Comparison of ENCODE assay signal across 10 mouse cellular contexts in the genomic region with DNA sequence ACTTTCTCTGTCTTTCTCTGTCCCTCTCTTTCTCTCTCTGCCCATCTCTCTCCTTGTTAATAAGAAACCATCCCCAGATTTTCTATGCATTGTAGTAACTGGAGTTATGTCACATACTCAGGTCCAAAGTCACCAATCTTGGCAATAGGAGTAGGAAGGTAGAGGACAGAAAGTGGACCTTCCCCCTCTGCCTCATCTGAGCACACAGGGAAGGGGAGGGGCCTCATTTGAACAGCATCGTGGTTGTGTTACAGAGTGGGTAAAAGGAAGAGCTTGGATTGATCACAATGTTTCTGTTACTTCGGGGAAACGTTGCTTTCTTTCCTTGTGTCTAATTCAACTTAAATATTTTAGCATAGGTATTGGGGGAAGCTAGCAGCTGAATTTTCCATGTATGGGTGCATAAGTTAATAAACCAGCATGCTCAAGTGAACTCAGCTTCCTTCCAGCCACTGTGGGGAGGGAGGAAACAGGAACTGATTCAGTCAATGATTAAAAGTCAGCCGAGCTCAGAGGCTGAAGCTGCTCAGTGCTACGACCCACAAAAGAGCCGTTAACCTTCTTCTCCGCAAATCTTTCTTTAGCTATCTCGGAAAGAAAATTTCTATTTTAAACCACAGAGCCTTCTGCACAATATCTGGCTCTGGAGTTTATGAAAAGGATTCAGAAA.
DNase-seq lines count a peak whose midpoint lies in the region; ATAC-seq and TF ChIP-seq lines count a peak whose summit lies in the region.
"Had no signal": no experiment of that assay in that cellular context is flagged by ENCODE, and none has a peak within 500 bp of the region (broad histone marks: within the 10 kb centered on the region; RNA-seq: fewer than 3 reads in every experiment).

No protein-coding gene starts in this region.

- ATAC-seq in liver, embryonic 12.5 days, result no peak
- ATAC-seq in Patski, result peak; percentile 80
- peak; percentile 56; the same call in 1 of the 2 replicates for ATAC-seq in intestine, postnatal 0 days
- ATAC-seq in megakaryocyte, adult 5-6 weeks (ENCODE audit: poor library complexity, severe bottlenecking), result peak; percentile 86
- no peak for ATAC-seq in lung, postnatal 0 days

- CTCF ChIA-PET in Patski (lab: Charles Lee), result interaction anchor here (1.6 to 1.7 kb wide), 2 partner anchors 9 to 11 kb away, joined by 5 to 8 read pairs; no protein-coding TSS in a partner anchor

- no peak for TF ChIP-seq EP300 in lung, postnatal 0 days (IDR thresholded peaks at IDR 0.05)

- no peak overlapping the region for H3K9ac ChIP-seq in liver, adult 2 months (ENCODE audit: low read depth, low read length)
- no peak overlapping the region for H3K9ac ChIP-seq in liver, embryonic 12.5 days
- H3K9ac ChIP-seq in intestine, postnatal 0 days (ENCODE audit: low read depth, low read length), result no peak overlapping the region
- H3K9ac ChIP-seq in lung, postnatal 0 days (replicated peaks; ENCODE audit: low read depth), result no peak overlapping the region
- H3K9ac ChIP-seq: lung, embryonic 15.5 days had no signal

- no peak overlapping the region for H3K4me3 ChIP-seq in liver, adult 2 months (ENCODE audit: insufficient read depth, low read depth, low read length)
- H3K4me3 ChIP-seq in liver, embryonic 12.5 days, result no peak overlapping the region
- no peak overlapping the region for H3K4me3 ChIP-seq in intestine, postnatal 0 days (ENCODE audit: low read depth, low read length)
- no peak overlapping the region for H3K4me3 ChIP-seq in lung, postnatal 0 days (ENCODE audit: low read depth, low read length)
- H3K4me3 ChIP-seq: gastrocnemius, adult 2 months; lung, embryonic 15.5 days had no signal

- no peak overlapping the region for H3K27ac ChIP-seq in liver, adult 2 months (replicated peaks; ENCODE audit: insufficient read depth, low read depth, low read length)
- no peak overlapping the region for H3K27ac ChIP-seq in liver, embryonic 12.5 days
- no peak overlapping the region for H3K27ac ChIP-seq in intestine, postnatal 0 days (ENCODE audit: low read depth, low read length)
- no peak overlapping the region for H3K27ac ChIP-seq in lung, postnatal 0 days (ENCODE audit: low read length)
- H3K27ac ChIP-seq: gastrocnemius, adult 2 months; lung, embryonic 15.5 days had no signal

- in situ Hi-C loops in Patski (cut with MboI; ENCODE audit: low pct_unique_long_range_greater_than_20kb), result no loop called here

- DNase-seq in liver, adult 2 months (ENCODE audit: extremely low read depth, low read depth, low spot score), result peak; percentile 2
- no peak for DNase-seq in Patski (ENCODE audit: low read depth, low spot score)
- no peak for DNase-seq in gastrocnemius, postnatal 4 days (ENCODE audit: low spot score in 2 of 2)
- DNase-seq in gastrocnemius, postnatal 10 days, result no peak
- no peak for DNase-seq in lung, postnatal 0 days (ENCODE audit: low spot score)
- DNase-seq: gastrocnemius, adult 2 months had no signal

- no peaks in the 10 kb centered on the region for H3K27me3 ChIP-seq in liver, adult 2 months (ENCODE audit: control insufficient read depth, insufficient read depth, low read length)
- H3K27me3 ChIP-seq in liver, embryonic 12.5 days (replicated peaks), result no peaks in the 10 kb centered on the region
- no peaks in the 10 kb centered on the region for H3K27me3 ChIP-seq in Patski
- H3K27me3 ChIP-seq in intestine, postnatal 0 days (replicated peaks; ENCODE audit: control insufficient read depth, insufficient read depth, low read length), result no peaks in the 10 kb centered on the region
- H3K27me3 ChIP-seq in lung, postnatal 0 days (replicated peaks; ENCODE audit: insufficient read depth, low read length), result no peaks in the 10 kb centered on the region
- H3K27me3 ChIP-seq: lung, embryonic 15.5 days had no signal

- H3K79me2 ChIP-seq in liver, adult 2 months (ENCODE audit: control insufficient read depth, insufficient read depth, low read length), result no peaks in the 10 kb centered on the region

- H3K9me3 ChIP-seq in liver, embryonic 12.5 days (replicated peaks), result no peaks in the 10 kb centered on the region
- no peaks in the 10 kb centered on the region for H3K9me3 ChIP-seq in intestine, postnatal 0 days (ENCODE audit: control insufficient read depth)
- no peaks in the 10 kb centered on the region for H3K9me3 ChIP-seq in lung, postnatal 0 days (ENCODE audit: low read length)
- H3K9me3 ChIP-seq: lung, embryonic 15.5 days had no signal

- H3K4me1 ChIP-seq in liver, adult 2 months (ENCODE audit: control insufficient read depth, insufficient read depth, low read length), result no peaks in the 10 kb centered on the region
- no peaks in the 10 kb centered on the region for H3K4me1 ChIP-seq in liver, embryonic 12.5 days
- H3K4me1 ChIP-seq in intestine, postnatal 0 days (replicated peaks; ENCODE audit: control insufficient read depth, insufficient read depth, low read length), result no peaks in the 10 kb centered on the region
- no peaks in the 10 kb centered on the region for H3K4me1 ChIP-seq in lung, postnatal 0 days (ENCODE audit: insufficient read depth, low read depth, low read length)
- H3K4me1 ChIP-seq: lung, embryonic 15.5 days had no signal

- no peaks in the 10 kb centered on the region for H3K36me3 ChIP-seq in liver, adult 2 months (ENCODE audit: control insufficient read depth, insufficient read depth, low read length)
- no peaks in the 10 kb centered on the region for H3K36me3 ChIP-seq in liver, embryonic 12.5 days
- no peaks in the 10 kb centered on the region for H3K36me3 ChIP-seq in intestine, postnatal 0 days (ENCODE audit: control insufficient read depth, insufficient read depth)
- no peaks in the 10 kb centered on the region for H3K36me3 ChIP-seq in lung, postnatal 0 days (ENCODE audit: insufficient read depth, low read length)
- H3K36me3 ChIP-seq: lung, embryonic 15.5 days had no signal

- TF ChIP-seq POLR2A in liver, adult 2 months (IDR thresholded peaks at IDR 0.05; ENCODE audit: extremely low read depth, insufficient read depth, low read length), result no peak

- WGBS in liver, adult 2 months, result 45% methylated on average over 8 of the region's 8 CpGs
- WGBS in liver, embryonic 12.5 days (ENCODE audit: insufficient replicate concordance), result 19% methylated on average over 8 of the region's 8 CpGs
- 37% methylated on average over 8 of the region's 8 CpGs for WGBS in intestine, postnatal 0 days
- 19% methylated on average over 8 of the region's 8 CpGs for WGBS in lung, postnatal 0 days

- POLR2A ChIA-PET in Patski (lab: Charles Lee), result interaction anchor here (0.7 kb wide), 1 partner anchor 37 kb away, joined by 3 read pairs; no protein-coding TSS in a partner anchor

- H3K4me2 ChIP-seq in liver, embryonic 12.5 days, result no peak overlapping the region
- H3K4me2 ChIP-seq in intestine, postnatal 0 days (replicated peaks; ENCODE audit: low read depth), result no peak overlapping the region; the same call in 1 of the 2 replicates
- no peak overlapping the region for H3K4me2 ChIP-seq in lung, postnatal 0 days (replicated peaks; ENCODE audit: low read depth, low read length)
- H3K4me2 ChIP-seq: lung, embryonic 15.5 days had no signal

- no peak for TF ChIP-seq CTCF in liver, adult 2 months (IDR thresholded peaks at IDR 0.05; ENCODE audit: low read depth, low read length)
- no peak for TF ChIP-seq CTCF in Patski (IDR thresholded peaks at IDR 0.05)
- TF ChIP-seq CTCF in intestine, postnatal 0 days (IDR thresholded peaks at IDR 0.05; ENCODE audit: low read depth), result no peak
- TF ChIP-seq CTCF in lung, postnatal 0 days (IDR thresholded peaks at IDR 0.05), result no peak

Comparison
In these comparisons a context has a peak if more than half of its experiments do, and no peak if none do; other contexts are left out.
1. ATAC-seq: peak in Patski (single experiment), intestine, postnatal 0 days (single experiment) and megakaryocyte, adult 5-6 weeks (single experiment); none in liver, embryonic 12.5 days (single experiment) and lung, postnatal 0 days (single experiment).